Mouse (Mus musculus) liver, embryonic 14.5 days (tissue): ENCODE data around the gene Selp. TPM values are rescaled to one million over a fixed set of nuclear protein-coding genes. Genes with fewer than 3 reads are reported as not detected.

Source experiments
- ATAC-seq: fragments of 200-750 bp; cut with Nextera tagmentation; 2 replicates; pipeline ENCODE4 v1.8.0; 2017; ENCODE audit warnings: moderate number of reproducible peaks, mild to moderate bottlenecking, moderate library complexity; ENCODE audit not compliant: insufficient read depth
- DNase-seq, 3 experiments: peaks; one replicate each; pipeline ENCODE4 v3.0.0-alpha.2; 2012 to 2013; ENCODE audit warnings: low read depth in 3 of 3, low spot score in 3 of 3
- H3K27ac ChIP-seq: fragments of 300-500 bp; sonication (generic); 2 replicates; pipeline ENCODE4 v1.5.1; 2014; ENCODE audit warnings: moderate library complexity, mild to moderate bottlenecking, control low read depth, inconsistent platforms
- H3K27me3 ChIP-seq: fragments of 300-500 bp; sonication (generic); 2 replicates; pipeline ENCODE4 v1.6.1; 2014; ENCODE audit warnings: mild to moderate bottlenecking, low read length, moderate library complexity; ENCODE audit not compliant: control insufficient read depth, insufficient read depth
- H3K36me3 ChIP-seq: fragments of 300-500 bp; sonication (generic); replicated peaks from 2 replicates; pipeline ENCODE4 v1.6.1; 2014; ENCODE audit warnings: low read depth; ENCODE audit not compliant: control insufficient read depth, insufficient read depth
- H3K4me1 ChIP-seq, 2 experiments: fragments of 200-500 bp in 1 of 2; fragments of 300-500 bp in 1 of 2; sonication (generic) in 1 of 2; replicated peaks; 2 replicates each; pipeline ENCODE4 v1.6.1; 2012 to 2014; ENCODE audit warnings: antibody characterized with exemption in 1 of 2, inconsistent platforms in 1 of 2, low read length in 1 of 2; ENCODE audit not compliant: control insufficient read depth in 2 of 2, insufficient read depth in 2 of 2
- H3K4me2 ChIP-seq: fragments of 300-500 bp; sonication (generic); 2 replicates; pipeline ENCODE4 v1.6.1; 2014; ENCODE audit warnings: low read depth, mild to moderate bottlenecking, control low read depth, moderate library complexity
- H3K4me3 ChIP-seq, 2 experiments: fragments of 200-500 bp in 1 of 2; fragments of 300-500 bp in 1 of 2; sonication (generic) in 1 of 2; 2 replicates each; pipeline ENCODE4 v1.5.1; 2012 to 2014; ENCODE audit warnings: low read depth in 2 of 2, low read length in 2 of 2, mild to moderate bottlenecking in 2 of 2, control low read depth in 1 of 2, inconsistent platforms in 1 of 2, moderate library complexity in 1 of 2; ENCODE audit not compliant: insufficient read depth in 1 of 2
- H3K9ac ChIP-seq: fragments of 300-500 bp; sonication (generic); replicated peaks from 2 replicates; pipeline ENCODE4 v1.6.1; 2014; ENCODE audit warnings: mild to moderate bottlenecking, control low read depth, moderate library complexity
- H3K9me3 ChIP-seq: fragments of 300-500 bp; sonication (generic); 2 replicates; pipeline ENCODE4 v1.6.1; 2016; ENCODE audit warnings: low read length, mixed read lengths; ENCODE audit not compliant: control insufficient read depth
- CTCF ChIP-seq: IDR thresholded peaks from 2 replicates; pipeline ENCODE4 v1.5.1; 2016; ENCODE audit warnings: antibody characterized with exemption, low read depth, control low read depth
- EP300 ChIP-seq: IDR thresholded peaks from 2 replicates; pipeline ENCODE4 v1.6.1; 2016; ENCODE audit warnings: antibody characterized with exemption, low read depth
- WGBS: fragments of 180-500 bp; shearing (Covaris S2); extraction: QIAGEN DNeasy Blood & Tissue Kit; methylation state at CpG from one replicate; pipeline ENCODE4 v1.1.7; 2014; ENCODE audit not compliant: insufficient replicate concordance; 5-methylcytosine and 5-hydroxymethylcytosine counted together
- polyA plus RNA-seq, 2 experiments: library from polyadenylated mRNA; depleted of rRNA in 1 of 2; stranded (reverse) in 1 of 2; unstranded in 1 of 2; fragments of >200 nt; fragmentation: Nextera tagmentation in 1 of 2; extraction: Ambion mirVana in 1 of 2; gene quantifications; 2 replicates each; pipeline versions ENCODE4 v1.2.1 to v1.2.3; 2012 to 2014

Selp gene
- polyA plus RNA-seq, 2 experiments = 0.37 to 0.75 TPM

- no peak for TF ChIP-seq CTCF
- DNase-seq (no peak), ATAC-seq (no peak)
- Histone ChIP-seq H3K36me3 (no peaks in the 10 kb centered on the region), H3K4me1 (no peaks in the 10 kb centered on the region), H3K4me2 (no peak overlapping the region), H3K9ac (no peak overlapping the region), H3K4me3 (no peak overlapping the region), H3K27ac (no peak overlapping the region), H3K27me3 (no peaks in the 10 kb centered on the region), H3K9me3 (no peaks in the 10 kb centered on the region)
- WGBS = 53% methylated on average over 1 of the region's 1 CpGs
These were observed 72.0 kb downstream of the Selp start for GRCm38 (mm10) chr1:164187002-164187560.

GRCm38 (mm10) chr1:164199551-164199950, 84.5 kb downstream of the Selp start:
- DNase-seq (no peak), ATAC-seq (no peak)
- H3K4me2 ChIP-seq = no peak overlapping the region
- no peaks in the 10 kb centered on the region for H3K9me3 ChIP-seq
- no peaks in the 10 kb centered on the region for H3K27me3 ChIP-seq
- no peaks in the 10 kb centered on the region for H3K4me1 ChIP-seq
- no peak overlapping the region for H3K9ac ChIP-seq
- H3K4me3 ChIP-seq = no peak overlapping the region
- no peaks in the 10 kb centered on the region for H3K36me3 ChIP-seq
- TF ChIP-seq EP300 (no peak), CTCF (no peak)
- no peak overlapping the region for H3K27ac ChIP-seq
- 63% methylated on average over 4 of the region's 4 CpGs for WGBS

Other genes starting within 250 kb of the Selp start
- gene Scyl3, start 186.2 kb upstream of the Selp start, polyA plus RNA-seq (2012; rRNA removed) = 5.4 and 7.2 TPM in 2 replicates
- 10.2 and 10.4 TPM in 2 replicates for gene Scyl3, start 186.2 kb upstream of the Selp start, polyA plus RNA-seq (2014; fragmentation: Nextera tagmentation; extraction: Ambion mirVana)
- gene BC055324, start 120.5 kb upstream of the Selp start, polyA plus RNA-seq (2012; rRNA removed) = 6.5 and 7.9 TPM in 2 replicates
- 10.0 and 10.8 TPM in 2 replicates for gene BC055324, start 120.5 kb upstream of the Selp start, polyA plus RNA-seq (2014; fragmentation: Nextera tagmentation; extraction: Ambion mirVana)
- gene Mettl18, start 120.4 kb upstream of the Selp start, polyA plus RNA-seq (2012; rRNA removed) = 1.0 and 2.3 TPM in 2 replicates
- gene Mettl18, start 120.4 kb upstream of the Selp start, polyA plus RNA-seq (2014; fragmentation: Nextera tagmentation; extraction: Ambion mirVana) = 4.4 TPM in 2 replicates
- 0.02 and 0.04 TPM in 2 replicates for gene Sele, start 67.0 kb upstream of the Selp start, polyA plus RNA-seq (2012; rRNA removed)
- not detected in 2 replicates for gene Sele, start 67.0 kb upstream of the Selp start, polyA plus RNA-seq (2014; fragmentation: Nextera tagmentation; extraction: Ambion mirVana)
- 2.1 and 3.0 TPM in 2 replicates for gene Sell, start 53.3 kb upstream of the Selp start, polyA plus RNA-seq (2012; rRNA removed)
- 4.4 and 8.0 TPM in 2 replicates for gene Sell, start 53.3 kb upstream of the Selp start, polyA plus RNA-seq (2014; fragmentation: Nextera tagmentation; extraction: Ambion mirVana)
- 6.7 and 8.3 TPM in 2 replicates for gene F5, start 36.6 kb downstream of the Selp start, polyA plus RNA-seq (2012; rRNA removed)
- 11.6 and 11.9 TPM in 2 replicates for gene F5, start 36.6 kb downstream of the Selp start, polyA plus RNA-seq (2014; fragmentation: Nextera tagmentation; extraction: Ambion mirVana)
- 12.8 and 13.0 TPM in 2 replicates for gene Slc19a2, start 133.8 kb downstream of the Selp start, polyA plus RNA-seq (2012; rRNA removed)
- 19.6 and 19.8 TPM in 2 replicates for gene Slc19a2, start 133.8 kb downstream of the Selp start, polyA plus RNA-seq (2014; fragmentation: Nextera tagmentation; extraction: Ambion mirVana)
- 0.80 and 1.8 TPM in 2 replicates for gene Ccdc181, start 160.3 kb downstream of the Selp start, polyA plus RNA-seq (2012; rRNA removed)
- 2.3 and 3.7 TPM in 2 replicates for gene Ccdc181, start 160.3 kb downstream of the Selp start, polyA plus RNA-seq (2014; fragmentation: Nextera tagmentation; extraction: Ambion mirVana)
- gene Nme7, start 188.9 kb downstream of the Selp start, polyA plus RNA-seq (2012; rRNA removed) = 4.2 and 6.4 TPM in 2 replicates
- gene Nme7, start 188.9 kb downstream of the Selp start, polyA plus RNA-seq (2014; fragmentation: Nextera tagmentation; extraction: Ambion mirVana) = 9.0 and 13.0 TPM in 2 replicates
- gene Blzf1, start 192.2 kb downstream of the Selp start, polyA plus RNA-seq (2012; rRNA removed) = 2.3 and 4.1 TPM in 2 replicates
- gene Blzf1, start 192.2 kb downstream of the Selp start, polyA plus RNA-seq (2014; fragmentation: Nextera tagmentation; extraction: Ambion mirVana) = 8.5 and 9.9 TPM in 2 replicates